Mouse (Mus musculus) lung, adult 10 weeks (tissue): ENCODE measurements around the gene Gm7324. TPM values are rescaled to one million over a fixed set of nuclear protein-coding genes. Genes with fewer than 3 reads are reported as not detected.

ENCODE experiments used
- polyA plus RNA-seq: library from polyadenylated mRNA; stranded (reverse); fragments of 350-450 nt; fragmentation: Illumina TruSeq; extraction: RNeasy Lipid Tissue Mini Kit (QIAGEN cat#74804); gene quantifications from one replicate; pipeline ENCODE4 v1.2.3, GENCODE M21; 2014; ENCODE audit warnings: low read depth, low replicate concordance; ENCODE audit not compliant: insufficient read depth

The Gm7324 gene
- 0.62 TPM for polyA plus RNA-seq

GRCm38 (mm10) chr14:43697621-43698020 is at the start of gene Gm7324:
Gene Gm7324 (plus strand): TSS chr14:43697828.

DNA sequence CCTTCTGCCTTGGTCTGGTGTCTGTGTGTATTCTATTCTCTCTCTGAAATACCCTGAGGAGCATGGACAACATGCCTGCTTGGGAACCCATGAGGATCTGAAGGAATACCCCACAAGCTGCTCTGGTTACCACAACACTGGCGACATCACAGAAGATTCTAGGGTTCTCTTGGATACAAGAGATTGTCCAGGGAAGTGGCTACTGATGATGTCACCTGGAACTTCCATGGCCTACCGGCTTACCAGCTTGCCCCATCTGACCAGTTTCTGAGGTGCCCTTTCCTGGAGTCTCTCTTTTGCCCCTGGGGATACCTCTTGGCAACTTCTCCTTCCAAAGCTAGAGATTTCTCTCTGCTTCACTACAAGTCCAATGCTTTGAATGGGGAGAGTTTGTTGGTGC is 20.5 kb upstream of the Gm7324 start, which contains the start of gene Gm8165:
Gene Gm8165 (minus strand): TSS at position 101 of the 400 bp plus-strand sequence.

DNA sequence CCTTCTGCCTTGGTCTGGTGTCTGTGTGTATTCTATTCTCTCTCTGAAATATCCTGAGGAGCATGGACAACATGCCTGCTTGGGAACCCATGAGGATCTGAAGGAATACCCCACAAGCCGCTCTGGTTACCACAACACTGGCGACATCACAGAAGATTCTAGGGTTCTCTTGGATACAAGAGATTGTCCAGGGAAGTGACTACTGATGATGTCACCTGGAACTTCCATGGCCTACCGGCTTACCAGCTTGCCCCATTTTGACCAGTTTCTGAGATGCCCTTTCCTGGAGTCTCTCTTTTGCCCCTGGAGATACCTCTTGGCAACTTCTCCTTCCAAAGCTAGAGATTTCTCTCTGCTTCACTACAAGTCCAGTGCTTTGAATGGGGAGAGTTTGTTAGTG is 29.8 kb downstream of the Gm7324 start, which contains the start of gene Gm16506:
Gene Gm16506 (minus strand): TSS at position 101 of the 400 bp plus-strand sequence.

DNA sequence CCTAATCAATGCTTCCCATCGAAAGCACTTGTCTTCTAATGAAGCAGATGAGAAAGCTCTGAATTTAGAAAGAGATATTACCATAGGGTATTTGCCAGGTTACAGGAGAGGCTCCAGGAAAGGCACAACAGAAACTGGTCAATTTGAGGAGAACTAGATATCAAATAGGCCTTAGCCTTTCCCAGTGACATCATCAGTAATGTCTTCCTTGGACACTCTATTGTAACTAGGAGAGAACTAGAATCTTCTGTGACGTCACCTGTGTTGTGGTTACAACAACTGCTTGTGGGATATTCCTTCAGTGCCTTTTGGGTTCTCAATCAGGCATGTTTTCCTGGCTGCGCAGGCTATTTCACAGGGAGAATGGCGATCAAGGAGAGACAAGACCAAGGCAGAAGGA is 49.9 kb downstream of the Gm7324 start, which contains the start of gene Gm6526:
Gene Gm6526 (plus strand): TSS at position 301 of the 400 bp plus-strand sequence.

Other genes starting within 250 kb of the Gm7324 start
- not detected for gene Gm5799, start 154.3 kb upstream of the Gm7324 start, polyA plus RNA-seq
- not detected for gene Gm17654, start 118.7 kb upstream of the Gm7324 start, polyA plus RNA-seq
- gene Gm10375, start 89.8 kb upstream of the Gm7324 start, polyA plus RNA-seq, result not detected
- not detected for gene Gm8165, start 20.6 kb upstream of the Gm7324 start, polyA plus RNA-seq
- not detected for gene Gm16506, start 29.7 kb downstream of the Gm7324 start, polyA plus RNA-seq
- gene Gm6526, start 50.0 kb downstream of the Gm7324 start, polyA plus RNA-seq, result not detected
- not detected for gene Gm8180, start 86.9 kb downstream of the Gm7324 start, polyA plus RNA-seq
- 87.0 TPM for gene Ear1, start 177.7 kb downstream of the Gm7324 start, polyA plus RNA-seq
- not detected for gene Ear10, start 225.7 kb downstream of the Gm7324 start, polyA plus RNA-seq
- gene Gm8113, start 227.6 kb downstream of the Gm7324 start, polyA plus RNA-seq, result 1.2 TPM